Mouse (Mus musculus): ENCODE measurements around the gene Mgat3.

Mgat3 gene

DNA sequence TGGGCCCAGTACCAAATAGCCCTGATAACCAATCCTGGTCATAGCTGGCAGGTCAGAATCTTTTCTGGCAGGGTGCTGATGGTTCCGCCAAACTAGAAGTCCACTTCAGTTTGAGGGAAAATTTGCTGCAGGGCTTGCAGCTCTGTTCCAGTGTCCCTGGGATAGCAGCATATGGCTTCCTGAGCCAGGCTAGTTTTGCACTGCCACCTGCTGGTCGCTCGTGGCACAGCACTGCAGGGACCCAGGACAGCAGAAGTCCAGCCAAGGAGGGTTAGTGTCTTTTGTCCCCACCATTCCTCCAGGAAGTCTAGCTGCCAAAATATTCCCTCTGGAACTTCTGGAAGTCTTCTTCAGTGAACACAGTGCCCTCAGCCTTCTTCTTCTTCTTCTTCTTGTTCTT, 87.2 kb downstream of the Mgat3 start:
- DNase-seq (ENCODE audit: low spot score), result peak; percentile 75

DNA sequence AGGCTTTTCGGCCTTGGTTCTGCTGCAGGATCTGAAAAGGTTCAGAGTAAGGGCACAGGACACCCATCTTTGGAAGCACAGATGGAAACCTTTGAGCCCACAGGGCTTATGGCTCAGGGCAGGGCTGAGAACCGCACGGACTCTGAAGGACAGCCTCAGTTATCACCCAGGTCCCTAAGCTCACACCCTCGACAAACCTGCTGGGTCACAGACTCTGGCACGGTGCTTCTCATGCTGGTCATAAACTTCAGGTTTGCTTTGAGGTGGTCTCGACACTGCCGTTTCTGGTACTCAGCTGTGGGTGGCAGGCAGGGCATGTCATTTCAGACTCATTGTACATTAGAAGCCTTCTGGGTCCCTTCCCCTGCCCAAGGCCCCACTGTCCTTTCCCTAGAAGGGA, 87.6 kb downstream of the Mgat3 start:
- DNase-seq (ENCODE audit: low spot score), result no peak

DNA sequence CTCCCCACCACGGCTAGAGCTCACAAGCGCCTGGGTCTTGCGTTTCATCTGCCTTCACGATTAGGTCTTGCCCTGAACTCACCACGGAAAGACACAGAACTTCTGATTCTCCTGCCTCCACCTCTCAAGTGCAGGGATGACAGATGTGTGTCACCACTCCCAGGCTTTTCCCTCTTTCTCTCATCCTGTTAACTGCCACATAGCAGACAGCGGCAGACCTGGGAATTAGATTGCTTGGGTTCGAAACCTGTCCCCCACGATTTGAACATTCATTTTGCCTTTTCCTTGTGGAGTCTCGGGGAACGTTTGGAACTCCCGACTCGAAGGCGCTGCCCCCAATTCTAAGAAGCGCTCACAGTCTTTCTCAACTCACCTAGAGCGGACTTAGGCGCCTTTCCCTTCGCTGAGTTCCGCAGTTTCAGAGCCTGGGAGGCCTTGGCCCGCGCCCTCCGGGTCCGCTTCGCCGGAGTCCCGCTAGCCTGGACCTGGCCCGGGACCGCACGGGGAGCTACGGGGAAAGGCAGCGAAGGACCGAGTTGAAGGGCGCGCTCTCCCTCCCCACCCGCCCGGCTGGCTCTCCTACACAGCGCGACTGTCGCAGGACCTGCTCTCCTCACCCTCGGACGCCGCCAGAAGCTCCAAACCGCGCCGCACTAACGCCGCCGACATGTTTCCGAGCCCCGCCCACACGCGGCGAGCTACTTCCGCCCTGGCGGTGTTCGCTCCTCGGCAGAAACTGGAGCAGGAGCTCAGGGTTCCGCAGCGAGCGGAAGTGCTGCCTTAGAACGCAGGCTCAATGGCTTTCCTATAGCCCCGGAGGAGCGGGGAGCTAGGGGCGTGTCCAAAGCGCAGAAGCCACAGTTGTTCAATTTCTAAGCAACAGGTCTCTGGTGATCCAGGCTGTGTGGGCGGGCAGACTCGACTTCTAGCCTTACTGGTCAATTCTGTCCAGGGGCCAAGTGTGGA, 90.4 kb downstream of the Mgat3 start, which contains the start of gene Rps19bp1:
TSS of gene Rps19bp1 (minus strand) at position 706 of the 966 bp plus-strand sequence.
- peak; percentile 42 for DNase-seq (ENCODE audit: low spot score)

All from ovary, postnatal 10 days (tissue).